Mouse (Mus musculus): ENCODE results near the gene Arpc4.

- no peak for TF ChIP-seq GATA1 (IDR thresholded peaks at IDR 0.05; ENCODE audit: low read length)
- no peak for TF ChIP-seq TAL1 (IDR thresholded peaks at IDR 0.05; ENCODE audit: low read length)
These were observed 11.0 kb downstream of the Arpc4 start, which contains the start of gene Ttll3 for GRCm38 (mm10) chr6:113388960-113389359.
